Mouse (Mus musculus) frontal cortex, adult (tissue): ENCODE results near the gene Gm36210.
A peak's percentile ranks its signal among the peaks of the same experiment; 100 is the strongest.

ENCODE experiments used
- ATAC-seq: cut with Nextera tagmentation; 2 replicates; pipeline ENCODE4 v1.9.2; 2017; ENCODE audit warnings: mild to moderate bottlenecking, moderate library complexity, mixed read lengths; ENCODE audit not compliant: low TSS enrichment

Gene Gm36210

GRCm38 (mm10) chr7:4906466-4906950 is at the start of gene Gm36210:
Gene Gm36210, minus strand, starts transcription at chr7:4906516.
- ATAC-seq: no peak

DNA sequence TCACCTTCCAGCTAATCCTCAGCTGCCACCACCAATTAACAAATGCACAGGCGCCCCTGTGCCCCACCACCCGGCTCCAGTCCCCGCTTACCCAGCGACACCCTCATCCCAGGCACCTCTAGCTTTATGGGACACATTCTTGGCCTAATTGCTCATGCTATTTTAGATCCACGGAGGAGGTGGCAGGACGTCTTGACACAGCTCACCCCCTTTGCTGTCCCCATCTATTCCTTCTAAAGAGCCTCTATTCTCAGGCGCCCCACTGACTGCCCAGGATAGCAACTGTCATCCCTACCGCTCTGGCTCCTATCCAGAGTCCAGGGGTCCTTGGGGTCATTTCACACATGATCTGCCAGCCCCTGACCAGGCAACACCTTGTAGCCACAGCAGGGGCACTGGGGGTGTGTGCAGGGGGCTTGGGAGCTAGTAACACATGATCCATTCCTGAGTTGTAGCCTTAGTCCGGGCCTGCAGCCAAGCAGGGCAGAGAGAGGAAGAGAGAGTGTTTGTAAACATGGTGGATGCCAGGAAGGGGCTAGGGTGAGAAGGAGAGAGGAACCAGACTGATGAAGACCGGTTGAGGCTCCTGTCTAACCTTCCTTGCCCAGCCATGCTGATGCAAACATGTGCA is 47.6 kb upstream of the Gm36210 start:
- no peak for ATAC-seq

GRCm38 (mm10) chr7:4950561-4951342 is 44.4 kb upstream of the Gm36210 start:
- ATAC-seq: no peak

GRCm38 (mm10) chr7:4948386-4948785 is 42.1 kb upstream of the Gm36210 start:
- no peak for ATAC-seq

DNA sequence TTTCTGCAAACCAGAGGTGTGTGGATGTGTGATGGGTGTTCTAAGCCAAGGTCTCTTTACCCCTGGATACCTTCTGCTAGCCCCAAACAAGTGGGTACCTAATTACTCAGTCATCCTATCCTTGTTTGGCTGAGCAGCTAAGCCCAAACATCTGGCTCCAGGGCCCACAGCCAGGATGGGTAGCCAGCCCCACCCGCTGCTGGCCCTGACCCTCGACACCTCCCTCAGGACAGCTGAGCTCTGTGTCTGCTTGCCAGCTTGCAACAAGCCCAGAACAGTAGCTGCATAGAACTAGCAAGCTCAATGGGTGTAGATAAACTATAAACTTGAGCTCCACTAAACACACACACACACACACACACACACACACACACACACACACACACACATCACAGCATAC is 41.5 kb upstream of the Gm36210 start:
- ATAC-seq: 0 out of 2 replicates have a peak, but pooled peaks have one; percentile 5

DNA sequence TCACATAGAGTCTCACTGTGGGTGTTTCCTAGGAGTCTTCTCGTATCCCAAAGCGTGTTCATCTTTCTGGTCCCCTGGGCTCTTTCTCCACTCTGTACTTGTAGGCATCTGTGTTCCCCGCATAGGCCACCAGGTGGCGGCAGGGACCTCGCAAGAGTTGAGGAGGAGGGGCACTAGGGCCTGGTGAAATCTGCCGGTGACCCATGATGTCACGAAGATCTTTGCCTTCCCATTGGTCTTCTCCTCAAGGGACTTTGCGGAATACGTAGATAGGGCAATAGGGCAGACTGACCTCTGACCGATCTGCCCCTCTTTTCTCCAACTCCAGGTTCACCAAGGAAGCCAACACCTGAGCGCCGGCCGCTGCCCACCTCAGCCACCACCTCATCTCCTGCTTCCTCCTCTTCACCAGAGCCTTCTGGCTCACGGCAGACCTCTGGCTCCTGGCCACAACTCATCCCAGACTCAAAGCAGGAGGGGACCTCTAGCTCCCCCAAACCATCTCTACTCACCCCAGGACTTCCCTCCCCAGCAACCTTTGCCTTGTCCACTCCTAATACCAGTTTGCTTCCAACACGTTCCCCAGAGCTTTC is 37.0 kb upstream of the Gm36210 start:
- ATAC-seq: peak; percentile 92

GRCm38 (mm10) chr7:4942673-4943072 is 36.4 kb upstream of the Gm36210 start:
- no peak for ATAC-seq

GRCm38 (mm10) chr7:4940068-4940479 is 33.8 kb upstream of the Gm36210 start:
- ATAC-seq: peak; percentile 72; the same call in 1 of the 2 replicates

- no peak for ATAC-seq
Observed at GRCm38 (mm10) chr7:4938456-4938855, 32.1 kb upstream of the Gm36210 start.

DNA sequence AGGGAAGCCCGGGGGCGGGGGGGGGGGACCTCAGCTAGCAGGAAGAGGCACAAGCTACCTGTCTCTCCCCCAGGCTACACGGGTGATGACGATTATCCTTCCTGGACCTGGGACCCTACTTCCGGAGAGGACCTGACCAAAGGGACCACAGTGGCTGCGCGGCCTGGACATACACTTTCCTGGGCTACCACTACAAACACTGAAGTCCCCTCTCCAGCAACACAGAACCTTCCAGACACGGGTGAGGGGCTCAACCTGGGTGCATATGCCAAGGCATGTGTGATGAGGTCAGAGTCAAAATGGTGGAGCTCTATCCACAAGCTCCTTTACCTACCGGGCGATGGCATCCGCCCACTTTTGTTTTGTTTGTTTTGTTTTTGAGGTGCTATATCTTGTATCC is 31.1 kb upstream of the Gm36210 start:
- no peak for ATAC-seq

DNA sequence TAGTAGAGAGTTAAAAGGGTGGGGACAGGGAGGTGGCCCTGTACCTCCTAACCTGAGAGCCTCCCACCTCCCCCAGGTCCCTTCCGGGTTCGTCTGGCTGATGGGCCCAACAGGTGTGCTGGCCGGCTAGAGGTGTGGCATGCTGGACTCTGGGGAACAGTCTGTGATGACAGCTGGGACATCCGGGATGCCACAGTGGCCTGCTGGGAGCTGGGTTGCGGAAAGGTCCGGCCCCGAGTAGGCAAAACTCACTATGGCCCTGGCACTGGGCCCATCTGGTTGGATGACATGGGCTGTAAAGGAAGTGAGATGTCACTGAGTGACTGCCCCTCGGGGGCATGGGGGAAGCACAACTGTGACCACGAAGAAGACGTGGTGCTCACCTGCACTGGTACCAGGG is 30.5 kb upstream of the Gm36210 start:
- ATAC-seq: no peak

GRCm38 (mm10) chr7:4934160-4934914 is 28.0 kb upstream of the Gm36210 start:
- ATAC-seq: no peak

GRCm38 (mm10) chr7:4933103-4933502 is 26.8 kb upstream of the Gm36210 start:
- no peak for ATAC-seq

- ATAC-seq: no peak
Observed at GRCm38 (mm10) chr7:4928323-4928722, 22.0 kb upstream of the Gm36210 start.

- no peak for ATAC-seq
Observed at GRCm38 (mm10) chr7:4927711-4928110, 21.4 kb upstream of the Gm36210 start.

DNA sequence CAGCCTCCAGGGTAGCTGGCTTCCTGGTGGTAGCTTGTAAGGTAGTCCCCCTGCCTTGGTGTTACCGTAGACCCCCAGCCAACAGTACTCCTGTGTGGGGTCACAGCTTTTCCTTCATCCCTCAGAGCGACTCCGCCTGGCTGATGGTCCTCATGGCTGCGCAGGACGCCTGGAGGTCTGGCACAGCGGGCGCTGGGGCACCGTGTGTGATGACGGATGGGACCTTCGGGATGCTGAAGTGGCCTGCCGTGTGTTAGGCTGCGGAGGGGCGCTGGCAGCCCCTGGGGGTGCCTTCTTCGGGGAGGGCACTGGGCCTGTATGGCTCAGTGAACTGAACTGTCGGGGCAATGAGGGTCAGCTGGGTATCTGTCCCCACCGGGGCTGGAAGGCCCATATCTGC is 20.5 kb upstream of the Gm36210 start:
- ATAC-seq: no peak

DNA sequence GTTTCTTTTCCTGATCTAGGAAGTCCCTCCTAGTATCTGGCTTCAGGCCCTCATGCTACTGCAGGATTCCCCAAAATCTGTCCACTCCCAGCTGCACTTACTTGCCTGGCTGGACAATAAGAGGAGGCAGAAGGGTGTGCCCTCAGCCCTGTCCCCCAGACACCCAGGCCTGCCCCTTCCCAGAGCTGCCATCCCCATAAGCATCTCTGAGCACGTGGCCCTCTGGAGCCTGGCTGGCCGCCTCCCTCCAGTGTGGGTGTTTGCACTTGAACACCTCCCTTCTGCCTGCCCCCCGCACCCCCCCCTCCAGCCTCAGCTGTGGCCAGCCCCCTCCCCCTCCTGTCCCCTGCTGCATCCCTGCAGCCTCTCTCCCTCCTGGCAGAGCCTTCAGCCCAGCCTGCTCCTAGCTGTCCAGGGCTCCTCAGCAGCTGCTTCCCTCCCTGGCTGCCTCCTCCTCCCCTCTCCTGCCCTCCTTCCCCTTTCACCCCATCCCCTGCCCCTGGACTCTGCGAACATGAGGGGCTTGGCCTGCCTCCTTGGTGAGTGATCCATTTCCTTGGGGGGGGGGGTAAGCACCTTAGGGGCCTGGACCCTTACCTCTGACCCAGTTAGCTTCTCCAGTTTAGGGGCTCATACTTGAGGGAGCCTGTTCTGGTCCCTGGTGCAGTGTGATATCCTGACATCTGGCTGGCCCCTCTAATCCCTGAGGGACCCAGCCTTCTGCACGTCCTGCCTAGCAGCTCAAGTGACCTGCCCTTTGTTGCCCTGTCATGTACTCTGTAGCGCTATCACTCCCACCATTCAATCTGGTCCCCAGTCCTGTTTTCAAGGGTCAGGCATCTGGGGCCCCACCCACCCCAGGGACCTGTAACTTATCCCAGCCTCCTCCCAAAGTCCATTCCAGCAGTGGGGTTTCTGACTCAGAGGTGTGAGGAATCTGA is 19.4 kb upstream of the Gm36210 start, which contains the start of gene Ssc5d:
Gene Ssc5d (plus strand): TSS at position 345 of the 941 bp plus-strand sequence.
- no peak for ATAC-seq

GRCm38 (mm10) chr7:4924891-4925301 is 18.6 kb upstream of the Gm36210 start:
- no peak; the same call in 1 of the 2 replicates for ATAC-seq

- no peak for ATAC-seq
Observed at GRCm38 (mm10) chr7:4924483-4924882, 18.2 kb upstream of the Gm36210 start.

GRCm38 (mm10) chr7:4923586-4924364 is 17.5 kb upstream of the Gm36210 start:
- peak; percentile 41 for ATAC-seq
